Mouse (Mus musculus): Measurements from ENCODE around the gene Elof1.
"Not testable (repeated sequence)": the region's sequence is repeated elsewhere in the genome, so short reads cannot be mapped to it uniquely, and the experiment has no call there.

DNA sequence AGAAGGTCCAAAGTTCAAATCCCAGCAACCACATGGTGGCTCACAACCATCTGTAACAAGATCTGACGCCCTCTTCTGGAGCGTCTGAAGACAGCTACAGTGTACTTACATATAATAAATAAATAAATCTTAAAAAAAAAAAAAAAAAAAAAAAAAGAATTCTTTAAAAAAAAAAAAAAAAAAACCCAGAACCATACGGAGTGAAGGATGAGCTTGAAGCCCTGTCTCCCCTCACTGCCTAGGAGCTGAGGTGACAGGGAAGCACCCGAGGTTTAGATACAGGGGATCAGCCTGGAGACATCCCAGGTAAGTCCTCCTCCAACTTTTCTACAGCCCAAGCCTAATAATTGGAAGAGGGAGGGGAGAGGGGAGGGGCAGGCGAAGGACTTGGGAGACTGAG is 41.2 kb downstream of the Elof1 start:
- TF ChIP-seq CTCF, EP300 (IDR thresholded peaks at IDR 0.05; ENCODE audit: low read depth): not testable (repeated sequence)
